Mouse (Mus musculus) heart, adult 11 months (tissue): ENCODE data around the gene Gm49361.
A peak's percentile ranks its signal among the peaks of the same experiment; 100 is the strongest.
"Not testable (repeated sequence)": the region's sequence is repeated elsewhere in the genome, so short reads cannot be mapped to it uniquely, and the experiment has no call there.

Experiments used
- DNase-seq: peaks from one replicate; pipeline ENCODE4 v3.0.0; 2022

Gene Gm49361

GRCm38 (mm10) chr14:57746001-57746771, at the start of gene Gm49361:
Gene Gm49361, minus strand, starts transcription at chr14:57746103.
- DNase-seq: peak; percentile 100

DNA sequence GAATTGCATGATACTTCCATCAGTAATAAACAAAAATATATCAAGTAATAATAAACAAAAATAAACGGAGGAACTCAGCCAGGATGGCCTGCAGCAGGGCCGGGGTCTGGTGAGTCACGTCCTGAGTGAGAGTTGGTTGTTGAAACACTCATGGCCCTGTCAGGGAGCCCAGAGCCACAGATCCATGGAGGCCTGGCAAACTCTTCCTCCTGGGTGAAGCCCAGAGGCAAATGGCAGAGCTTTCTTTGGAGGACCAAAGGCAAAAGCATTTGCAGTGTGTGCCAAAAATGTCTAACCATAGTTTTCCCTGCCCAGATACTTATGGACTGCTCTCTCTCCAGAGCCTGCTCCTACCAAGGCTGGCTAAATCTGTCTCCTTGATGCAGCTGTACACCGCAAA, 45.3 kb upstream of the Gm49361 start:
- DNase-seq: peak; percentile 61

- DNase-seq: peak; percentile 79
Observed at GRCm38 (mm10) chr14:57789759-57790158, 43.9 kb upstream of the Gm49361 start.

- DNase-seq: no peak
Observed at GRCm38 (mm10) chr14:57789311-57789710, 43.4 kb upstream of the Gm49361 start.

GRCm38 (mm10) chr14:57787406-57787805, 41.5 kb upstream of the Gm49361 start:
- DNase-seq: peak; percentile 13

DNA sequence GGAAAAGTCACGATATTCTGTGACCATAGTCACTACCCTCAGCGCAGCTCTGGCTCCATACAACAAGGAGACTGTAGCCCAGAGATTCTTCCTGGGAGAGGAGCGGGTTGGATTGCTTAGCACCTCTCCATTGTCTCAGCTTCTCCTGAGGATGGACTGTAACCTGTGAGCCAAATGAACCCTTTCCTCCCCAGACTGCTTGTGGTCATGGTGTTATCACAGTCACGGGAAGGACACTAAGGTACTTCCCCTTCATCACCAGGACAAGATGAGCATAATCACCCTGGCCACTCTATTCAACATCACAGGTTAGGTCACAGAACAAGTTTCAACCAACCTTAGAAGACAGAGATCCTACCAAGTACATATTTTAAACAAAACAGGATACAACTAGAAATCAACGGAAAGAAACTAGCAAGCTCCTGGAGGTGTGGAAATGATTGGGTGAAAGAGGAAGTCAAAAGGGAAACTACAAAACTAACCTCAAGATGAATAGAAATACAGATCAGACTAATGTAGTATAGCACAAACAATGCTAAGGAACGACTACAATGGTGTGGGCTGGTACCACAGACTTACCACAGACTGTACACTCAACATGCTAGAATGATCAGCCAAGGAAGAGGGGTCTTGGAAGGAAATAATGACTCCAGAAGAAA, 26.4 kb upstream of the Gm49361 start:
- no peak for DNase-seq

- no peak for DNase-seq
Observed at GRCm38 (mm10) chr14:57769102-57769501, 23.2 kb upstream of the Gm49361 start.

GRCm38 (mm10) chr14:57760447-57761412, 14.8 kb upstream of the Gm49361 start:
- no peak for DNase-seq

GRCm38 (mm10) chr14:57758237-57758636, 12.3 kb upstream of the Gm49361 start, which contains the start of gene Lats2:
Gene Lats2, minus strand, starts transcription at chr14:57758388.
- DNase-seq: no peak

GRCm38 (mm10) chr14:57756094-57756493, 10.2 kb upstream of the Gm49361 start:
- DNase-seq: no peak

DNA sequence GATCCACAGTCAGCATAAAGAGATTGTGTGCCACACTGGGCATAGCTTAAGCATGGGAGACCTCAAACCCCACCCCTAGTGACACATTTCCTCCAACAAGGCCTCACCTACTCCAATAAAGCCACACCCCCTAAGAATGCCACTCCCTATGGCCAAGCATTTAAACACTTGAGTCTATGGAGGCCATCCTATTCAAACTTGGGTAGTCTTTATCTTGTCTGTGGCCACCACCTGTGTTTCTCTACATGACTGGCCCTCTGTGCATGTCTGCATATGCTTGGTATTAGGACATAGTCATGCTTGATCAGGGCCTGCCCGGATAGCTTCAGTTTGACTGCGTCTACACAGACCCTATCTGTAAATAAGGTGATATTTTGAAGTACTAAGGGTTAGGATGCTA, 9.8 kb upstream of the Gm49361 start:
- no peak for DNase-seq

DNA sequence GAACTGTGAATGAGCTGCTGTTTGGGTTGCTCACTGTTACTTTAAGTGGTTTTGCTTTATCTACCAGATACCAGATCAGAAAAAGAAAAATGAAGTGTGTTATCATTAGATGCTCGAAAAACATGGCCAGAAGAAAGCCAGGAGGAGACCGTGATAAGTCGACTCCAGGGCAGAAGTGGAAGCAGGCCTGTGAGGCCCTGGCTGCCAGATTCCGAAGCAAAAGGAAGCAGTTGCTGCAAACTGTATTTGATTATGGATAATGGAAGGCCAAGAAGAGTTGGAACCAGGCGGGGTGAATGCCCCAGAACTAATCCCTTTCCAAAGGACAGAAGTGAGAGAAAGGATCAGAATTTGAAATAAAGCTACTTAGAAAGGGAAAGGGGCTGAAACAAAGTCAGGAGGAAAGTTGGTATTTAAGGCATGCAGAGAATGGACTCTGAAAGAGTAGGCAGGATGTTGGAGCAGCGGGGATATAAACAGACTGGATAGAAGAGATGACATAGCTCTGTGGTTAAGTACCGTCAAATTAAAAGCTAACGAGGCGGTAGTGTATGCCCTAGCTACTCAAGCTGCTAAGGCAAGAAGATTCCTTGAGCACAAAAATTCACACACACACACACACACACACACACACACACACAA, 7.6 kb upstream of the Gm49361 start:
- DNase-seq: no peak

DNA sequence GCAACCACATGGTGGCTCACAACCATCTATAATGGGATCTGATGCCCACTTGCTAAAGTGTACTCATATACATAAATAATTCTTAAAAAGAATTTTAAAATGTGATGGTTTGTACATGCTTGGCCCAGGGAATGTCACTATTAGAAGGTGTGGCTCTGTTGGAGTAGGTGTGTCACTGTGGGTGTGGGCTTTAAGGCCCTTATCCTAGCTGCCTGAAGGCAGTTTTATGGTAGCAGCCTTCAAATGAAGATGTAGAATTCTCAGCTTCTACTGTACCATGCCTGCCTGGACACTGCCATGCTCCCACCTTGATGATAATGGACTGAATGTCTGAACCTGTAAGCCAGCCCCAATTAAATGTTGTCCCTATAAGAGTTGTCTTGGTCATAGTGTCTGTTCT, 5.1 kb upstream of the Gm49361 start:
- DNase-seq: not testable (repeated sequence)

GRCm38 (mm10) chr14:57749501-57749900, 3.6 kb upstream of the Gm49361 start:
- DNase-seq: no peak

- DNase-seq: peak; percentile 97
Observed at GRCm38 (mm10) chr14:57745291-57745969, 473 bp downstream of the Gm49361 start.

DNA sequence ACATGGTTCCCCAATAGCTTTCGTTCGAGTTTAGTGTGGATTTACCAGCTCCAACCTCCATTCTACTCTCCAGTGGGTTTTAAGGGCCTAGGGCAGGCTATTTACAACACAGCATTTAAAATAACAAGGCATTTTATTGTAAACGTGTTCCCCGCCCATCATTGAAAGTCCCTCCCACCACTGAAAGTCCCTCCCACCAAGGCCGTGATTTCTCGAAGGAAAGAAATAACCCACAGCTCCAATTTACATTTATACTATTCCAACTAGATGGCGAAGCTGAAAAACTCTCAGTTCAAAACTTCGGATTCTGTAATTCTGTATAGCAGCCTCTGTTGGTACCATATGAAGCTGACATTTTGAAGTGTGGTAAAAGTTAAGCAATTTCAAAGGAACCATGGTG, 1.4 kb downstream of the Gm49361 start:
- DNase-seq: peak; percentile 93

DNA sequence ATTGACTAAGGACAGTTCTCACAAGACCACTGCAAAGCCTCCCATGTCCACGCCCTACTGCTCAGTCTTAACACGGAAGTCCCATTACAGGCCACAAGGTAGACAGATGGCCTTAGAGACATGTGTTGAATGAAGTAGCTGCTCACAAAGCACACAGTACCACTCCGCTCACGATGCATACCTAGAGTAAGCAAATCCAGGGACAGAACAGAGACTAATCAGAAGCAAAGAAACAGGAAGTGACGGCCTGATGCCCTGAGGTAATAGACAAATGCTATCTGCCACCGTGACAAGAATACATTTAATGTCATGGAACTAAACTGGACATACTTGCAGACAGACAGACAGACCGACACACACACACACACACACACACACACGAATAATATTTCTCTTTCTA, 5.3 kb downstream of the Gm49361 start:
- no peak for DNase-seq

- peak; percentile 94 for DNase-seq
Observed at GRCm38 (mm10) chr14:57737089-57737488, 8.8 kb downstream of the Gm49361 start.

GRCm38 (mm10) chr14:57736141-57736540, 9.8 kb downstream of the Gm49361 start:
- DNase-seq: no peak

GRCm38 (mm10) chr14:57732668-57733293, 13.1 kb downstream of the Gm49361 start:
- no peak for DNase-seq

GRCm38 (mm10) chr14:57730527-57730926, 15.4 kb downstream of the Gm49361 start:
- DNase-seq: peak; percentile 98
